Mouse (Mus musculus): ENCODE data around the gene Gm3173.
"Not testable (repeated sequence)": the region's sequence is repeated elsewhere in the genome, so short reads cannot be mapped to it uniquely, and the experiment has no call there.

The Gm3173 gene
- long read RNA-seq, experiment 1: 0 reads
- long read RNA-seq, experiment 2: 0 reads

- intact Hi-C loops (cut with DNase I): not testable (repeated sequence)
Observed at GRCm38 (mm10) chr14:4430692-4431091, at the start of gene Gm3173. TSS of gene Gm3173 (plus strand) at chr14:4430992.

- intact Hi-C loops (cut with DNase I): not testable (repeated sequence)
Observed at GRCm38 (mm10) chr14:4385606-4386005, 45.2 kb upstream of the Gm3173 start.

GRCm38 (mm10) chr14:4392841-4393530, 37.8 kb upstream of the Gm3173 start:
- intact Hi-C loops (cut with DNase I): not testable (repeated sequence)

- intact Hi-C loops (cut with DNase I): not testable (repeated sequence)
Observed at GRCm38 (mm10) chr14:4397226-4397625, 33.6 kb upstream of the Gm3173 start, which contains the start of gene Gm3159. TSS of gene Gm3159 (plus strand) at chr14:4397526.

- intact Hi-C loops (cut with DNase I): not testable (repeated sequence)
Observed at GRCm38 (mm10) chr14:4398624-4399023, 32.2 kb upstream of the Gm3173 start.

GRCm38 (mm10) chr14:4400115-4400789, 30.5 kb upstream of the Gm3173 start:
- intact Hi-C loops (cut with DNase I): not testable (repeated sequence)

GRCm38 (mm10) chr14:4401245-4401644, 29.5 kb upstream of the Gm3173 start:
- intact Hi-C loops (cut with DNase I): not testable (repeated sequence)

- intact Hi-C loops (cut with DNase I): not testable (repeated sequence)
Observed at GRCm38 (mm10) chr14:4403840-4404239, 27.0 kb upstream of the Gm3173 start.

GRCm38 (mm10) chr14:4409939-4410338, 20.9 kb upstream of the Gm3173 start:
- intact Hi-C loops (cut with DNase I): not testable (repeated sequence)

GRCm38 (mm10) chr14:4414965-4415835, 15.6 kb upstream of the Gm3173 start, which contains the start of gene Gm3164:
TSS of gene Gm3164 (plus strand) at chr14:4415448.
- intact Hi-C loops (cut with DNase I): not testable (repeated sequence)

GRCm38 (mm10) chr14:4481445-4481844, 50.7 kb downstream of the Gm3173 start, which contains the start of gene Gm3182:
TSS of gene Gm3182 (plus strand) at chr14:4481745.
- intact Hi-C loops (cut with DNase I): not testable (repeated sequence)

- intact Hi-C loops (cut with DNase I): not testable (repeated sequence)
Observed at GRCm38 (mm10) chr14:4499425-4499824, 68.6 kb downstream of the Gm3173 start.

- intact Hi-C loops (cut with DNase I): not testable (repeated sequence)
Observed at GRCm38 (mm10) chr14:4555105-4555504, 124.3 kb downstream of the Gm3173 start, which contains the start of gene Gm3047. TSS of gene Gm3047 (plus strand) at chr14:4555405.

Measured in adrenal gland (tissue).